Mouse (Mus musculus) C2C12 (cell line): ENCODE measurements around the gene Rbm44.

Experiments used
- CEBPB ChIP-seq: IDR thresholded peaks from one replicate; pipeline ENCODE4 v1.6.1; 2011; ENCODE audit warnings: low read depth, mild to moderate bottlenecking, control low read depth, moderate library complexity
- CTCF ChIP-seq: IDR thresholded peaks from one replicate; pipeline ENCODE4 v1.5.1; 2011; ENCODE audit not compliant: control insufficient read depth, insufficient read depth, insufficient read length
- FOSL1 ChIP-seq: IDR thresholded peaks from one replicate; pipeline ENCODE4 v1.8.0; 2011; ENCODE audit warnings: mild to moderate bottlenecking, low read length; ENCODE audit not compliant: poor library complexity, insufficient read depth, severe bottlenecking
- MAX ChIP-seq: IDR thresholded peaks from one replicate; pipeline ENCODE4 v1.6.1; 2011; ENCODE audit warnings: mild to moderate bottlenecking, control low read depth
- MYOD1 ChIP-seq: IDR thresholded peaks from one replicate; pipeline ENCODE4 v1.6.1; 2011; ENCODE audit warnings: low read depth; ENCODE audit not compliant: control insufficient read depth, insufficient read length
- USF1 ChIP-seq: IDR thresholded peaks from one replicate; pipeline ENCODE4 v1.6.1; 2011; ENCODE audit warnings: low read depth, mild to moderate bottlenecking, control low read depth, moderate library complexity

GRCm38 (mm10) chr1:91179533-91180173, 34.8 kb downstream of the Rbm44 start, which contains the start of gene Ramp1:
- TF ChIP-seq CTCF (no peak), MYOD1 (no peak), MAX (no peak), USF1 (no peak), CEBPB (no peak), FOSL1 (no peak)
